Mouse (Mus musculus) embryonic facial prominence, embryonic 14.5 days (tissue): ENCODE measurements around the gene Igfbp1. TPM values are rescaled to one million over a fixed set of nuclear protein-coding genes. Genes with fewer than 3 reads are reported as not detected.

Experiments
- ATAC-seq: fragments of 200-750 bp; cut with Nextera tagmentation; 2 replicates; pipeline ENCODE4 v1.8.0; 2017; ENCODE audit warnings: low read depth, moderate number of reproducible peaks, moderate TSS enrichment
- DNase-seq: peaks from one replicate; pipeline ENCODE4 v3.0.0-alpha.2; 2015; ENCODE audit warnings: low spot score
- H3K27ac ChIP-seq: fragments of 300-500 bp; sonication (generic); replicated peaks from 2 replicates; pipeline ENCODE4 v1.5.1; 2014; ENCODE audit warnings: low read depth, mild to moderate bottlenecking, low read length, moderate library complexity
- H3K27me3 ChIP-seq: fragments of 300-500 bp; sonication (generic); replicated peaks from 2 replicates; pipeline ENCODE4 v1.6.1; 2014; ENCODE audit warnings: low read length; ENCODE audit not compliant: control insufficient read depth, insufficient read depth
- H3K36me3 ChIP-seq: fragments of 300-500 bp; sonication (generic); 2 replicates; pipeline ENCODE4 v1.6.1; 2014; ENCODE audit warnings: low read length, mixed read lengths; ENCODE audit not compliant: control insufficient read depth, insufficient read depth
- H3K4me1 ChIP-seq: fragments of 300-500 bp; sonication (generic); 2 replicates; pipeline ENCODE4 v1.6.1; 2014; ENCODE audit warnings: antibody characterized with exemption, low read length; ENCODE audit not compliant: control insufficient read depth, insufficient read depth
- H3K4me2 ChIP-seq: fragments of 300-500 bp; sonication (generic); 2 replicates; pipeline ENCODE4 v1.6.1; 2014; ENCODE audit warnings: low read depth, mild to moderate bottlenecking, low read length, moderate library complexity, mixed read lengths
- H3K4me3 ChIP-seq: fragments of 300-500 bp; sonication (generic); 2 replicates; pipeline ENCODE4 v1.5.1; 2014; ENCODE audit warnings: low read depth, mild to moderate bottlenecking, low read length
- H3K9ac ChIP-seq: fragments of 300-500 bp; sonication (generic); 2 replicates; pipeline ENCODE4 v1.6.1; 2014; ENCODE audit warnings: low read depth, mild to moderate bottlenecking, low read length, moderate library complexity, mixed read lengths
- H3K9me3 ChIP-seq: fragments of 300-500 bp; sonication (generic); 2 replicates; pipeline ENCODE4 v1.6.1; 2016; ENCODE audit warnings: low read length; ENCODE audit not compliant: control insufficient read depth
- WGBS: fragments of 180-500 bp; shearing (Covaris S2); extraction: QIAGEN DNeasy Blood & Tissue Kit; methylation state at CpG from one replicate; pipeline ENCODE4 v1.1.7; 2014; 5-methylcytosine and 5-hydroxymethylcytosine counted together
- polyA plus RNA-seq: library from polyadenylated mRNA; unstranded; fragments of >200 nt; fragmentation: Nextera tagmentation; extraction: Ambion mirVana; gene quantifications from 2 replicates; pipeline ENCODE4 v1.2.1, GENCODE M21; 2014

The Igfbp1 gene
- polyA plus RNA-seq, 1 experiment from 2014 or later = 0.40 TPM

DNA sequence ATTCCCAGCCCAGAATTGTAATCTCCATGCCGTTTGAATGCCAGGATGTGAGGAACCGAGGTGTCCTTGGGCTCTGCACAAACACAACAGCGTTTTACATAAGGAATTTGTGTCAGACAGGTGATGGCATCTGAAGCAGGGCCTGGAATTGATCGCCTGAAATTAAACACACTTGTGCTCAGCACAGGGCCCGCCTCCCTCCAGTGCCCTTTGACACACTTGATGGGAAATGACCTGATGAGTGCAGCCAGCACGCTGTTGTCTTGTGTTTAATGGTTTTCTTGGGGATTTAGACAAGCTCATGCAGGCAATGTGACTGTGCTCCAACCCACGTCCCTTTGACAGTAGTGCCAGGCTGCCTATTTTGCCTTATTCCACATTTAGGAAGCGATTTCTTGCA, 10.1 kb upstream of the Igfbp1 start:
- ATAC-seq = no peak
- H3K36me3 ChIP-seq = no peaks in the 10 kb centered on the region
- no peak overlapping the region for H3K27ac ChIP-seq
- no peak overlapping the region for H3K4me3 ChIP-seq
- no peaks in the 10 kb centered on the region for H3K9me3 ChIP-seq
- H3K4me2 ChIP-seq = no peak overlapping the region
- no peaks in the 10 kb centered on the region for H3K4me1 ChIP-seq
- H3K27me3 ChIP-seq = no peaks in the 10 kb centered on the region
- WGBS = 38% methylated on average over 8 of the region's 8 CpGs
- H3K9ac ChIP-seq = no peak overlapping the region
- no peak for DNase-seq

DNA sequence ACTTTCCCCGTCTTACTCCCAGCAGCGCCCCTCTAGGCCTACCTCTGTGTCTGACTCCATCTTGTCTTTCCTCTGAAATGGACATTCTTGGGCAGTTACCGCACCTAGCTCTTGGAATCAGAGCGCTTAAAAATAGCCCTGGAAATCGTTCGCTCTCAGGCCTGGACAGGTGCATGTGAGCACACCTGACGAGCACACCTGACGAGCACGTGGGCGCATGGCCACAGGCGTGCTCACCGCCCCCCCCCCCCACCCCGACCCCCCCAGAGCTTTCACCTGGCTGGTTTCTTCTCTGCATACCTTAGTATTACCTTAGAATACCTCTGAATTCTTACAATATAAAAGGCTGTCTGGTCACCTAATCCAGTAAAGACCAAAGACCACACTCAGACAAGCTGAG, 9.1 kb upstream of the Igfbp1 start, which contains the start of gene Gm11985:
TSS of gene Gm11985 (minus strand) at position 101 of the 400 bp plus-strand sequence.
- H3K27ac ChIP-seq = no peak within 1 kb of the TSS
- no peaks in the 10 kb centered on the region for H3K9me3 ChIP-seq
- DNase-seq = no peak
- WGBS = 86% methylated on average over 10 of the region's 13 CpGs
- H3K4me3 ChIP-seq = no peak within 1 kb of the TSS
- H3K4me1 ChIP-seq = no peaks in the 10 kb centered on the region
- no peak within 1 kb of the TSS for H3K4me2 ChIP-seq
- no peak within 1 kb of the TSS for H3K9ac ChIP-seq
- no peaks in the 10 kb centered on the region for H3K36me3 ChIP-seq
- no peak for ATAC-seq
- no peaks in the 10 kb centered on the region for H3K27me3 ChIP-seq

DNA sequence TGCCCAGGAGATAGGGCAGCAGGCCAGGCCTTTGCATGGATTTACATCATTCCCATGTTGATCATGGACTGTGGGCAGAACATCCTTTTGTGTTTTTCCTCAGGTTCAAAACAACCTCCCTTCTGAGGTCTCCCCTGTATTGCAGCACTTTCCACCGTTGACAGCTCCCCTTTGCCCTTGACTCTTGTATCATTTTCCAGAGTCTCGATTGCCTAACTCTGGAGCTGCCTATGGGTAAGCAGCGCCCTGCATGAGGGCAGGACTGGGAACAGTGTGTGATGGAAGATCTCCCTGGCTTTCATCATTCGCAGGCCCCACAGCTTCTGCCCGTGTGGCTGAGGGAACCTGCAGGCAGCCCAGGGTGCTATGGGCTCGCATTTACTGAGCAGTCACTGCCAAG, 4.9 kb upstream of the Igfbp1 start:
- Histone ChIP-seq H3K4me1 (no peaks in the 10 kb centered on the region), H3K9ac (no peak overlapping the region), H3K4me3 (no peak overlapping the region), H3K4me2 (no peak overlapping the region), H3K27me3 (no peaks in the 10 kb centered on the region), H3K9me3 (no peaks in the 10 kb centered on the region), H3K36me3 (no peaks in the 10 kb centered on the region), H3K27ac (no peak overlapping the region)
- ATAC-seq (no peak), DNase-seq (no peak)
- WGBS = 56% methylated on average over 6 of the region's 6 CpGs

DNA sequence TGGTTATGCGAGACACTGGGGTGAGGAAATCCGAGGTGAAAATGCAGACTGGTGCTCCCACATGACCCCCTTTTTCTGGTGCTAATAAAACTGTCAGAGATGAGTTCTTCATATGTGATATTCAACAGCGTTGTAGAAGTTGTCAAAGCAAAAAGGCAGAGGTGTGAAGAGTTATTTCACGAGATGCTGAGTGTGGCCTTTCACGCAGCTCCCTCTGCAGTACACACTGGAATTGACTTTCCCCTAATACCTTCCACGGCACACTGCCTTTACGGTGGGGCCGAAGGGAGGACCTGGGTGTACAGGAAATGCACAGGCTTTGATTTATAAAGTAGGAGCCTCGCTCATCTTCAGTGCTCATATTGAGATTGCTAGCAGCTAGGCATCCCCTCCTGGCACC, 4.4 kb upstream of the Igfbp1 start:
- DNase-seq (no peak), ATAC-seq (no peak)
- Histone ChIP-seq H3K9me3 (no peaks in the 10 kb centered on the region), H3K27me3 (no peaks in the 10 kb centered on the region), H3K4me1 (no peaks in the 10 kb centered on the region), H3K27ac (no peak overlapping the region), H3K9ac (no peak overlapping the region), H3K4me2 (no peak overlapping the region), H3K4me3 (no peak overlapping the region), H3K36me3 (no peaks in the 10 kb centered on the region)
- WGBS = 73% methylated on average over 9 of the region's 9 CpGs

DNA sequence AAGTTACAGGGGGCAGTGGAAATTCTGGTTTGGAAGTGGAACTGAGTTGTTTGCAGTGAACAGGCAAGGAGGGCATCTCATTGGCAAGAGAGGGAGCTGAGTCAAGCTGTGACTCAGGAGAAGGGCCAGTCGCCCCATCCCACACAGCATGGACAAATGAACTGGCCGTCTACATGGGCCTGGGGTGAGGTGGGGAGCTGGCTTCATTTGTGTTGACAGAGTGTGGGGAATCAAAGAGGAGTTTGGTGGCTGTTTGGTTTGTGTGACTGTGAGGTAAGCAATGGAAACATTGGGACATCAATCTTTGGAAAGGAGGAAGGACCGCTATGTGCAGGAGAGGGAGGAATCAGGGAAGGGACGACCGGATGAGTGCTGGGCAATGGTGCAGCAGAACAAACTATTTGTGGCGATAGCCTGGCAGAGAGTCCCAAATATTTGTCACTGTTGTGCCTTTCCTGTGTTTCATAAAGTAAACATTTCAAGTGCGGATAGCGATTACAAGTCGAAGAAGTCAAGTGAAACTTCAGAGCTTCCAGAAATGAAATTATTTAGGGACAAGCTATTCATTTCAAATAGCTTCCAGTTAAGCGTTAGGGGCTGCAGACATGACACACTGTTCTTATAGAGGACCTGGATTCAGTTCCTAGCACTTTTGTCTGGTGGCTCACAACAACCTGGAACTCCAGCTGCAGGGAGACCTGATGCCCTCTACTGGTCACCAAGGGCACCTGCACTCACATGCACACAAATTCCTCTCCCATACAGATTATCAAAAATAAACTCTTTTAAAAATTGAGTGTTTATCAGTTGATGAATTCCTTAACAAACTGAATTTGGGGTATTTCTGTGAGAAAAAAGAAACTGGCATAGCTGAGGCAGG, 2.9 kb upstream of the Igfbp1 start:
- ATAC-seq (no peak), DNase-seq (no peak)
- Histone ChIP-seq H3K9me3 (no peaks in the 10 kb centered on the region), H3K27ac (no peak overlapping the region), H3K36me3 (no peaks in the 10 kb centered on the region), H3K4me1 (no peaks in the 10 kb centered on the region), H3K4me2 (no peak overlapping the region), H3K9ac (no peak overlapping the region), H3K4me3 (no peak overlapping the region), H3K27me3 (no peaks in the 10 kb centered on the region)
- 94% methylated on average over 10 of the region's 10 CpGs for WGBS

DNA sequence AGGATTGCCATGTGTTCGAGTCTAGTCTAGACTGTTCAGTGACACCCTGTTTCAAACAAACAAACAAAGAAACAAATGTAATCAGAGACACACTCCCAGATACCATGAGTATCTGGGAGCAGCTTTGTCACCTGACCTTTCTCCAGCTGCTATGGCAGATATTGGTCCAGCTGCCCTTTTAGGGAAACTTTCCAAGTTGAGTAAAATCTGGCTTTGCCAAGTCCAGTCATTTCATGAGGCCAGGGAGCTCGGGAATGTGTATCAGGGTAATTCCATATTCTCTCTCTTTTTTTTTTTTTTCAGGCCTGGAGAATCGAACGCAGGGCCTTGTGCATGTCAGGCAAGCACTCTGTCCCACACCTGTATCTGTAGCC, 2.3 kb upstream of the Igfbp1 start:
- H3K27ac ChIP-seq = no peak overlapping the region
- H3K36me3 ChIP-seq = no peaks in the 10 kb centered on the region
- 82% methylated on average over 4 of the region's 4 CpGs for WGBS
- H3K27me3 ChIP-seq = no peaks in the 10 kb centered on the region
- H3K9ac ChIP-seq = no peak overlapping the region
- ATAC-seq = no peak
- no peak overlapping the region for H3K4me2 ChIP-seq
- no peaks in the 10 kb centered on the region for H3K9me3 ChIP-seq
- H3K4me1 ChIP-seq = no peaks in the 10 kb centered on the region
- H3K4me3 ChIP-seq = no peak overlapping the region
- DNase-seq = no peak

DNA sequence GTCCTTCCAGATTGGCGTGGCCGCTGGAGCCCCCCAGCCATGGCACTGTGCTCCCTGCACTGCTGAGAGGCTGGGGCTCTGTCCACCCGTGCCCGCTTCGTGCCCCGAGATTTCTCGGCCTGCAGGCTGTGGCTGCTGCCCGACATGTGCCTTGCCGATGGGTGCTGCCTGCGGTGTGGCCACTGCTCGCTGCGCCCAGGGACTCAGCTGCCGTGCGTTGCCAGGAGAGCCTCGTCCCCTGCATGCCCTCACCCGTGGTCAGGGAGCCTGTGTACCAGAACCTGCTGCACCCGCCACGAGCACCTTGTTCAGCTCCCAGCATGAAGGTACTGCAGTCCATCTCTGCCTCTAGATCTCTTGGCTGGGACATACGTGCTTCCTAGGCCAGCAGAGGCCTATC, 424 bp downstream of the Igfbp1 start:
- DNase-seq (no peak), ATAC-seq (no peak)
- H3K4me1 ChIP-seq = no peaks in the 10 kb centered on the region
- H3K4me2 ChIP-seq = no peak overlapping the region
- no peak overlapping the region for H3K27ac ChIP-seq
- no peaks in the 10 kb centered on the region for H3K27me3 ChIP-seq
- H3K9ac ChIP-seq = no peak overlapping the region
- no peak overlapping the region for H3K4me3 ChIP-seq
- no peaks in the 10 kb centered on the region for H3K36me3 ChIP-seq
- no peaks in the 10 kb centered on the region for H3K9me3 ChIP-seq
- 93% methylated on average over 19 of the region's 19 CpGs for WGBS

DNA sequence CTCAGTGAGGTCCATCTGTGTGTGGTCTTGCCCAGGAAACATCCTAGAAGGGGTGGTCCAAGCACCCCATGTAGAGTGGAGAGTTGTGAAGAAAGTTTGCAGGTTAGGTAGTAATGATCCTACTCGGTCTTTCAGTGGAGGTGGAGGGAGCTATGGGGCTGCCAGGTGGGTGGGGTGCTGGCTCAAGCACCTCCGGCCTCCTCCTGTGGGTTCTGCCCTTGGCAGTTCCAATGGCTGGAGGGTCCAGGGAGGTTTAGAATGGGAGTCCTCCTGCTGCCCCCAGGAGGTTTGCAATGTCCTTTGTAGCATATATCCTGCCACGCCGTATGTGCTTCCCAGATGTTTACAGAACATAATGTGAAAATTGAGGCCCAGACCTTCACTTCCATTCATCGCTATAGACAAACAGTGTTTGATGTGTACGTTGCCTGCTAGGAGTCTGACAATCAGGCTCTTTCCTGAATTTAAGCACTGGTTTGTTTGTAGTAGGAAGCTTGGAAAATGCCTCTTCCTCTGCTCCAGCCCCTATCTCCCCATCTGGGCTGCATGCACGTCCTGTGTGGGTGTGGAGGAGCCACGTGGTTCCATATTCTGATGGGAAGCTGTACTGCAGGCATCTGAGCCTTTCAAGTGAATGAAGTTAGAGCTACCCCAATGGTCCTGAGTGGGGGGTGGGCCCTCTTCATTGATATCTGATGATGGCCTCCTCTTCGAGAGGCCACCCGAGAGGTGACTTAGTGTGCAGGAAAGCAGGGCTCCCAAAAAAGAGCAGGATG, 1.1 kb downstream of the Igfbp1 start:
- Histone ChIP-seq H3K9ac (no peak overlapping the region), H3K9me3 (no peaks in the 10 kb centered on the region), H3K4me2 (no peak overlapping the region), H3K4me3 (no peak overlapping the region), H3K36me3 (no peaks in the 10 kb centered on the region), H3K4me1 (no peaks in the 10 kb centered on the region), H3K27me3 (no peaks in the 10 kb centered on the region), H3K27ac (no peak overlapping the region)
- ATAC-seq = no peak
- WGBS = 63% methylated on average over 10 of the region's 10 CpGs
- DNase-seq = no peak
